Mouse (Mus musculus) liver, embryonic 12.5 days (tissue): ENCODE data around the gene Tomm40. TPM values are rescaled to one million over a fixed set of nuclear protein-coding genes. Genes with fewer than 3 reads are reported as not detected.
"Not testable (repeated sequence)": the region's sequence is repeated elsewhere in the genome, so short reads cannot be mapped to it uniquely, and the experiment has no call there.

ENCODE experiments used
- ATAC-seq: fragments of 200-750 bp; cut with Nextera tagmentation; 2 replicates; pipeline ENCODE4 v1.8.0; 2017; ENCODE audit warnings: moderate number of reproducible peaks, mild to moderate bottlenecking, moderate library complexity
- H3K27ac ChIP-seq: fragments of 300-500 bp; sonication (generic); 2 replicates; pipeline ENCODE4 v1.5.1; 2016; ENCODE audit warnings: mild to moderate bottlenecking
- H3K27me3 ChIP-seq: fragments of 300-500 bp; sonication (generic); replicated peaks from 2 replicates; pipeline ENCODE4 v1.6.1; 2016; ENCODE audit warnings: mild to moderate bottlenecking, moderate library complexity
- H3K36me3 ChIP-seq: fragments of 300-500 bp; sonication (generic); 2 replicates; pipeline ENCODE4 v1.6.1; 2016; ENCODE audit warnings: mild to moderate bottlenecking, moderate library complexity
- H3K4me1 ChIP-seq: fragments of 300-500 bp; sonication (generic); 2 replicates; pipeline ENCODE4 v1.6.1; 2016
- H3K4me2 ChIP-seq: fragments of 300-500 bp; sonication (generic); 2 replicates; pipeline ENCODE4 v1.6.1; 2016; ENCODE audit warnings: mild to moderate bottlenecking, moderate library complexity
- H3K4me3 ChIP-seq: fragments of 300-500 bp; sonication (generic); 2 replicates; pipeline ENCODE4 v1.5.1; 2016; ENCODE audit warnings: mild to moderate bottlenecking, moderate library complexity
- H3K9ac ChIP-seq: fragments of 300-500 bp; sonication (generic); 2 replicates; pipeline ENCODE4 v1.6.1; 2016; ENCODE audit warnings: mild to moderate bottlenecking, moderate library complexity
- H3K9me3 ChIP-seq: fragments of 300-500 bp; sonication (generic); replicated peaks from 2 replicates; pipeline ENCODE4 v1.6.1; 2016; ENCODE audit warnings: mild to moderate bottlenecking, moderate library complexity
- WGBS: fragments of 180-500 bp; shearing (Covaris S2); methylation state at CpG from one replicate; pipeline ENCODE4 v1.1.7; 2016; ENCODE audit not compliant: insufficient replicate concordance; 5-methylcytosine and 5-hydroxymethylcytosine counted together
- polyA plus RNA-seq: library from polyadenylated mRNA; unstranded; fragments of >200 nt; fragmentation: Nextera tagmentation; extraction: Ambion mirVana; gene quantifications from 2 replicates; pipeline ENCODE4 v1.2.1, GENCODE M21; 2016

Tomm40 gene
- polyA plus RNA-seq, 1 experiment from 2014 or later = 207 TPM

GRCm38 (mm10) chr7:19693421-19693820 lies 21.8 kb downstream of the Tomm40 start:
- Histone ChIP-seq H3K9me3 (no peaks in the 10 kb centered on the region), H3K4me3 (no peak overlapping the region), H3K27me3 (peaks cover 11% of the 10 kb centered on the region; the same call in 1 of the 2 replicates), H3K9ac (no peak overlapping the region), H3K27ac (peak overlapping the region; percentile 89), H3K4me1 (peaks cover 82% of the 10 kb centered on the region), H3K36me3 (peaks cover 19% of the 10 kb centered on the region), H3K4me2 (peak overlapping the region; percentile 21; the same call in 1 of the 2 replicates)
- ATAC-seq = peak; percentile 45
- 18% methylated on average over 10 of the region's 10 CpGs for WGBS

- Histone ChIP-seq H3K4me3 (peak within 1 kb of the TSS; percentile 18), H3K27me3 (peaks cover under 1% of the 10 kb centered on the region; the same call in 1 of the 2 replicates), H3K36me3 (peaks cover 14% of the 10 kb centered on the region), H3K4me2 (peak within 1 kb of the TSS; percentile 45), H3K4me1 (peaks cover 70% of the 10 kb centered on the region), H3K27ac (peak within 1 kb of the TSS; percentile 89), H3K9me3 (no peaks in the 10 kb centered on the region), H3K9ac (peak within 1 kb of the TSS; percentile 30; the same call in 1 of the 2 replicates)
- ATAC-seq = no peak
- WGBS = 51% methylated on average over 28 of the region's 28 CpGs
Observed at GRCm38 (mm10) chr7:19691873-19692865, 23.1 kb downstream of the Tomm40 start, which contains the start of gene Apoc1. Gene Apoc1, minus strand, starts transcription at chr7:19692660.

- H3K27ac ChIP-seq = peak overlapping the region; percentile 70
- no peaks in the 10 kb centered on the region; the same call in 1 of the 2 replicates for H3K27me3 ChIP-seq
- H3K36me3 ChIP-seq = peaks cover 7% of the 10 kb centered on the region
- no peak overlapping the region for H3K9ac ChIP-seq
- H3K4me3 ChIP-seq = peak overlapping the region; percentile 18
- H3K4me2 ChIP-seq = peak overlapping the region; percentile 45
- peaks cover 70% of the 10 kb centered on the region for H3K4me1 ChIP-seq
- WGBS = 64% methylated on average over 6 of the region's 6 CpGs
- H3K9me3 ChIP-seq = no peaks in the 10 kb centered on the region
- no peak for ATAC-seq
Observed at GRCm38 (mm10) chr7:19691434-19691833, 23.8 kb downstream of the Tomm40 start.

- Histone ChIP-seq H3K9me3 (no peaks in the 10 kb centered on the region), H3K27me3 (no peaks in the 10 kb centered on the region; the same call in 1 of the 2 replicates), H3K27ac (peak overlapping the region; percentile 70; the same call in 1 of the 2 replicates), H3K36me3 (peaks cover under 1% of the 10 kb centered on the region), H3K4me3 (no peak overlapping the region), H3K9ac (no peak overlapping the region), H3K4me2 (no peak overlapping the region), H3K4me1 (peaks cover 65% of the 10 kb centered on the region)
- WGBS = 57% methylated on average over 4 of the region's 4 CpGs
- ATAC-seq = no peak
Observed at GRCm38 (mm10) chr7:19690845-19691244, 24.4 kb downstream of the Tomm40 start.

- no peak overlapping the region for H3K4me3 ChIP-seq
Observed at GRCm38 (mm10) chr7:19688611-19689010, 26.6 kb downstream of the Tomm40 start.

GRCm38 (mm10) chr7:19688101-19688500 lies 27.1 kb downstream of the Tomm40 start:
- no peak for ATAC-seq
- WGBS = 86% methylated on average over 10 of the region's 10 CpGs

More at GRCm38 (mm10) chr7:19688611-19689010, 26.6 kb downstream of the Tomm40 start:
- Histone ChIP-seq H3K4me1 (peaks cover 49% of the 10 kb centered on the region), H3K9ac (no peak overlapping the region), H3K9me3 (no peaks in the 10 kb centered on the region), H3K4me2 (no peak overlapping the region), H3K36me3 (no peaks in the 10 kb centered on the region), H3K27ac (no peak overlapping the region), H3K27me3 (no peaks in the 10 kb centered on the region; the same call in 1 of the 2 replicates)
- WGBS = 77% methylated on average over 2 of the region's 2 CpGs
- ATAC-seq = no peak

GRCm38 (mm10) chr7:19686927-19687583 lies 28.2 kb downstream of the Tomm40 start:
- not testable (repeated sequence) for H3K36me3 ChIP-seq, H3K9me3 ChIP-seq, H3K27me3 ChIP-seq, H3K4me3 ChIP-seq, H3K9ac ChIP-seq, H3K4me2 ChIP-seq
- ATAC-seq = peak; percentile 34; the same call in 1 of the 2 replicates
- WGBS = 28% methylated on average over 8 of the region's 8 CpGs
- Histone ChIP-seq H3K27ac (peak overlapping the region; percentile 22), H3K4me1 (peaks cover 46% of the 10 kb centered on the region)

More at GRCm38 (mm10) chr7:19688101-19688500, 27.1 kb downstream of the Tomm40 start:
- no peak overlapping the region for H3K27ac ChIP-seq
- H3K4me3 ChIP-seq = no peak overlapping the region
- no peak overlapping the region for H3K4me2 ChIP-seq
- H3K36me3 ChIP-seq = no peaks in the 10 kb centered on the region
- no peak overlapping the region for H3K9ac ChIP-seq
- H3K27me3 ChIP-seq = no peaks in the 10 kb centered on the region
- peaks cover 48% of the 10 kb centered on the region for H3K4me1 ChIP-seq
- no peaks in the 10 kb centered on the region for H3K9me3 ChIP-seq

GRCm38 (mm10) chr7:19686521-19686920 lies 28.7 kb downstream of the Tomm40 start:
- no peaks in the 10 kb centered on the region for H3K27me3 ChIP-seq
- H3K9me3 ChIP-seq = no peaks in the 10 kb centered on the region
- peak overlapping the region; percentile 16 for H3K27ac ChIP-seq
- peak; percentile 40 for ATAC-seq
- H3K4me2 ChIP-seq = no peak overlapping the region
- peaks cover 46% of the 10 kb centered on the region for H3K4me1 ChIP-seq
- no peak overlapping the region for H3K4me3 ChIP-seq
- no peaks in the 10 kb centered on the region for H3K36me3 ChIP-seq
- H3K9ac ChIP-seq = no peak overlapping the region
- 76% methylated on average over 6 of the region's 6 CpGs for WGBS

- no peak overlapping the region for H3K4me2 ChIP-seq
Observed at GRCm38 (mm10) chr7:19685374-19685773, 29.9 kb downstream of the Tomm40 start.

GRCm38 (mm10) chr7:19683771-19684201 lies 31.5 kb downstream of the Tomm40 start:
- no peak overlapping the region for H3K4me2 ChIP-seq
- no peak overlapping the region for H3K4me3 ChIP-seq
- no peak for ATAC-seq
- H3K4me1 ChIP-seq = peaks cover 45% of the 10 kb centered on the region
- no peaks in the 10 kb centered on the region for H3K27me3 ChIP-seq
- H3K9me3 ChIP-seq = no peaks in the 10 kb centered on the region
- no peak overlapping the region for H3K9ac ChIP-seq
- H3K27ac ChIP-seq = no peak overlapping the region
- H3K36me3 ChIP-seq = no peaks in the 10 kb centered on the region
- WGBS = 67% methylated on average over 6 of the region's 6 CpGs

More at GRCm38 (mm10) chr7:19685374-19685773, 29.9 kb downstream of the Tomm40 start:
- Histone ChIP-seq H3K4me1 (peaks cover 50% of the 10 kb centered on the region), H3K36me3 (no peaks in the 10 kb centered on the region), H3K27me3 (no peaks in the 10 kb centered on the region), H3K27ac (peak overlapping the region; percentile 16; the same call in 1 of the 2 replicates), H3K4me3 (no peak overlapping the region), H3K9ac (no peak overlapping the region), H3K9me3 (no peaks in the 10 kb centered on the region)
- 51% methylated on average over 4 of the region's 4 CpGs for WGBS
- ATAC-seq = peak; percentile 62

GRCm38 (mm10) chr7:19682979-19683378 lies 32.3 kb downstream of the Tomm40 start:
- Histone ChIP-seq H3K36me3 (no peaks in the 10 kb centered on the region), H3K4me2 (no peak overlapping the region), H3K9me3 (no peaks in the 10 kb centered on the region), H3K27me3 (no peaks in the 10 kb centered on the region), H3K27ac (no peak overlapping the region), H3K4me3 (no peak overlapping the region), H3K4me1 (peaks cover 45% of the 10 kb centered on the region), H3K9ac (no peak overlapping the region)
- 71% methylated on average over 3 of the region's 3 CpGs for WGBS
- no peak for ATAC-seq
